Mouse (Mus musculus) hindbrain, postnatal 0 days (tissue): Measurements from ENCODE around the gene Rpl9-ps1. TPM values are rescaled to one million over a fixed set of nuclear protein-coding genes. Genes with fewer than 3 reads are reported as not detected.

Source experiments
- ATAC-seq: fragments of 200-750 bp; cut with Nextera tagmentation; 2 replicates; pipeline ENCODE4 v1.8.0; 2017; ENCODE audit warnings: mild to moderate bottlenecking, moderate TSS enrichment, moderate library complexity
- DNase-seq: peaks from one replicate; pipeline ENCODE4 v3.0.0-alpha.2; 2015; ENCODE audit warnings: low spot score
- H3K27ac ChIP-seq: fragments of 300-500 bp; sonication (generic); 2 replicates; pipeline ENCODE4 v1.5.1; 2014; ENCODE audit warnings: mild to moderate bottlenecking
- H3K27me3 ChIP-seq: fragments of 300-500 bp; sonication (generic); 2 replicates; pipeline ENCODE4 v1.6.1; 2014; ENCODE audit warnings: low read length, mixed read lengths; ENCODE audit not compliant: insufficient read depth
- H3K36me3 ChIP-seq: fragments of 300-500 bp; sonication (generic); 2 replicates; pipeline ENCODE4 v1.6.1; 2014; ENCODE audit warnings: low read length, mixed read lengths; ENCODE audit not compliant: insufficient read depth
- H3K4me1 ChIP-seq: fragments of 300-500 bp; sonication (generic); 2 replicates; pipeline ENCODE4 v1.6.1; 2014; ENCODE audit warnings: antibody characterized with exemption, low read length, mixed read lengths; ENCODE audit not compliant: insufficient read depth
- H3K4me2 ChIP-seq: fragments of 300-500 bp; sonication (generic); 2 replicates; pipeline ENCODE4 v1.6.1; 2014; ENCODE audit warnings: low read depth, mild to moderate bottlenecking, low read length, moderate library complexity, mixed read lengths
- H3K4me3 ChIP-seq: fragments of 300-500 bp; sonication (generic); 2 replicates; pipeline ENCODE4 v1.5.1; 2014; ENCODE audit warnings: low read length
- H3K9ac ChIP-seq: fragments of 300-500 bp; sonication (generic); replicated peaks from 2 replicates; pipeline ENCODE4 v1.6.1; 2014; ENCODE audit warnings: mild to moderate bottlenecking, low read length, moderate library complexity, mixed read lengths
- H3K9me3 ChIP-seq: fragments of 300-500 bp; sonication (generic); 2 replicates; pipeline ENCODE4 v1.6.1; 2016; ENCODE audit warnings: low read length, mixed read lengths
- CTCF ChIP-seq: IDR thresholded peaks from 2 replicates; pipeline ENCODE4 v1.5.1; 2016; ENCODE audit warnings: antibody characterized with exemption, control low read depth, low read depth
- WGBS: fragments of 180-500 bp; shearing (Covaris S2); extraction: QIAGEN DNeasy Blood & Tissue Kit; methylation state at CpG from one replicate; pipeline ENCODE4 v1.1.7; 2014; 5-methylcytosine and 5-hydroxymethylcytosine counted together
- polyA plus RNA-seq: library from polyadenylated mRNA; unstranded; fragments of >200 nt; fragmentation: Nextera tagmentation; extraction: Ambion mirVana; gene quantifications from 2 replicates; pipeline ENCODE4 v1.2.1, GENCODE M21; 2015
- total RNA-seq: library from RNA; depleted of rRNA; stranded (reverse); fragments of >200 nt; gene quantifications from 2 replicates; pipeline ENCODE4 v1.2.3, GENCODE M21; 2014; rRNA removed

Rpl9-ps1 gene
- total RNA-seq (not detected in 2 replicates), polyA plus RNA-seq (not detected in 2 replicates)

DNA sequence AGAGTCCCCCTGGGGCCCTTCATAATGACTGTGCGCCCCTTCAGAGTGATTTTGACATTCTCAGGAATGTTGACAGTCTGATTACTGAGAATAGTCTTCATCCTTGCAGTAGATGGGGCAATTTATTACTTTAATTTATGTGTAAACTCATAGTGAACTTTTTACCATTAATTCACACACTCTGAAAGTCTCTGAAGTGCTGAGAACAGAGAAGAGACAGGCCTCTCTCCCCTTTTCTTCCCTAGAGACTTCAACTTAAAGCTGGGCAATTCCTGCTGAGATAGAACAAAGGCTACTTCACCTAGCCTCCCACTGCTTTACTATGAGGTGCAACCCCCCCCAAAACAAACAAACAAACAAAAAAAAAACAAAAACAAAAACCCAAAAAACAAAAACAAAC is at the start of gene Rpl9-ps1:
Rpl9-ps1 (minus strand) TSS at position 101 of the 400 bp plus-strand sequence.
- WGBS, result 84% methylated on average over 1 of the region's 1 CpGs

DNA sequence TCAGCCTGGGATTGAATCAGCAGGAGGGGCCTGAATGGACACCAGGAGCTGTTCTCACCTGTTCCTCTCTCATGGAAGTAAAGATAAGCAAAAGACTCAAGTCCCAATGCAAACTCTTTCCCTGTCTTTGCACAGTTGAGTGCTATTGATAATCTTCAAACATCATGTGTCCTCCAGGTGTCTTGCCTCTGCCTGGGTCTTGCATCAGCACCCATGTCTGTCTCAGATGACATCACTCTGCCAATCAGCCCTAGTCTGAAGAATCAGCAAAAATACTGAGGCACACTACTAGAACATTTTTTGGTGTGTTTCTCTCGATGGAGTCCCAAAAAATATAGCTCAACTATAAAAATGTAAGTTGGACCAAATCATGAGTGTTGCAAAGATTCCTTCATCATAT is 46.6 kb upstream of the Rpl9-ps1 start:
- ATAC-seq (no peak), DNase-seq (no peak)
- H3K27me3 ChIP-seq, result no peaks in the 10 kb centered on the region
- no peak overlapping the region for H3K4me3 ChIP-seq
- TF ChIP-seq CTCF, result no peak
- H3K9ac ChIP-seq, result no peak overlapping the region
- no peaks in the 10 kb centered on the region for H3K36me3 ChIP-seq
- no peak overlapping the region for H3K27ac ChIP-seq
- H3K9me3 ChIP-seq, result no peaks in the 10 kb centered on the region
- 69% methylated on average over 1 of the region's 1 CpGs for WGBS
- no peaks in the 10 kb centered on the region for H3K4me1 ChIP-seq
- H3K4me2 ChIP-seq, result no peak overlapping the region

More for the DNA sequence above, at the start of gene Rpl9-ps1:
- no peak for DNase-seq
- TF ChIP-seq CTCF, result no peak
- no peak for ATAC-seq
- no peak within 1 kb of the TSS for H3K9ac ChIP-seq
- H3K36me3 ChIP-seq, result no peaks in the 10 kb centered on the region
- no peak within 1 kb of the TSS for H3K27ac ChIP-seq
- no peaks in the 10 kb centered on the region for H3K9me3 ChIP-seq
- no peak within 1 kb of the TSS for H3K4me2 ChIP-seq
- no peaks in the 10 kb centered on the region for H3K27me3 ChIP-seq
- H3K4me1 ChIP-seq, result no peaks in the 10 kb centered on the region
- H3K4me3 ChIP-seq, result no peak within 1 kb of the TSS

DNA sequence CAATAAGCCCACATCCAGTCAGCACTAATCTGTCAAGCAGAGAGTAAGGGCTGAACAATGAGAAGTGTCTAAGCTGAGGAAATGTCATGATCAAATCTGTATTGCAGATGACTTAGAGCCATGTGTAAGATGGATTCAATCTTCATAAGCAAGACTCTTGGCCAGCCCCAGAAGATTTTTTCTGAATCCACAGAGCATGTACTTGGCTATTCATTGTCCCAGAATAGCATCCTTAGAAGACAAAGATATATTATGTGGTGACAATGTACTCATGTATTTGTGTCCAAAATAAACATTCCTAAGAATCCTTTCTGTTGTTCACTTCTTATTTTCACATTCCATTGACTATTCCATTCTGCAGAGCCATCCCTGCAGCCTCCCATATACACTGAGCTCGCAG is 44.5 kb upstream of the Rpl9-ps1 start:
- Histone ChIP-seq H3K27me3 (no peaks in the 10 kb centered on the region), H3K9me3 (no peaks in the 10 kb centered on the region), H3K4me3 (no peak overlapping the region), H3K36me3 (no peaks in the 10 kb centered on the region), H3K27ac (no peak overlapping the region), H3K9ac (no peak overlapping the region), H3K4me1 (no peaks in the 10 kb centered on the region), H3K4me2 (no peak overlapping the region)
- no peak for TF ChIP-seq CTCF
- ATAC-seq (no peak), DNase-seq (no peak)
- 80% methylated on average over 1 of the region's 1 CpGs for whole genome bisulfite sequencing

DNA sequence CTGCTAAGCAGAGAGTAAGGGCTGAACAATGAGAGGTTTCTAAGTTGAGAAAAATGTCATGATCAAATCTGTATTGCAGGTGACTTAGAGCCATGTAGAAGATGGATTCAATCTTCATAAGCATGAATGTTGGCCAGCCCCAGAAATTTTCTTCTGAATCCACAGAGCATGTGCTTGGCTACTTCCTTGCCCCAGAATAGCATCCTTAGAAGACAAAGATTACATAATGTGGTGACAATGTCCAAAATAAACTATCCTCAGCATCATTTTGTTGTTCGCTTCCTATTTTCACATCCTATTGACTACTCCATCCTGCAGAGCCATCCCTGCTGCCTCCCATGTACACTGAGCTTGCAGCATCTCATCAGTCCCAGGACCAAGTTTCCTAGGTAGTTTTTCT is 30.2 kb upstream of the Rpl9-ps1 start:
- Histone ChIP-seq H3K4me1 (no peaks in the 10 kb centered on the region), H3K4me3 (no peak overlapping the region), H3K27me3 (no peaks in the 10 kb centered on the region), H3K9me3 (no peaks in the 10 kb centered on the region), H3K4me2 (no peak overlapping the region), H3K36me3 (no peaks in the 10 kb centered on the region), H3K9ac (no peak overlapping the region), H3K27ac (no peak overlapping the region)
- DNase-seq (no peak), ATAC-seq (no peak)
- 86% methylated on average over 1 of the region's 1 CpGs for WGBS
- TF ChIP-seq CTCF, result no peak

DNA sequence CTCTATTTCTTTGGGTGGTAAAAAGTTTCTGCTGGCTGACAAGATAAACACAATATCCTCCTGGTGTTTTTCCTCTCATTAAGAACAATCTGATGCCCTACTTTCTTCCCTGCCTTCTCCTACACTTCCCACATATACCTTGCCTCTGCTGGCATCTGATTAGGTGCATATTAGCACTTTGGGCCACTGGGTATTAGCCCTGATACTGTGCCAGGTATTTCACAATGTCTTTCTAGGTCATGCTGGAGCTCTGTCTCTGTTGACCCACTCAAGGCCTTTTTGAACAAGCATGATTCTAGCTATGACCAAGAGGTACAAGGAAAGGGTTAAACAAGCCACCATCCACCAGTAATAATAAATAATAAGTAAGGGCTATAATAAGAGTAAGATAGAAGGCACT is 26.3 kb upstream of the Rpl9-ps1 start:
- no peaks in the 10 kb centered on the region for H3K9me3 ChIP-seq
- H3K4me1 ChIP-seq, result no peaks in the 10 kb centered on the region
- DNase-seq, result no peak
- no peak overlapping the region for H3K9ac ChIP-seq
- no peaks in the 10 kb centered on the region for H3K27me3 ChIP-seq
- H3K36me3 ChIP-seq, result no peaks in the 10 kb centered on the region
- ATAC-seq, result no peak
- H3K27ac ChIP-seq, result no peak overlapping the region
- H3K4me3 ChIP-seq, result no peak overlapping the region
- no peak for TF ChIP-seq CTCF
- H3K4me2 ChIP-seq, result no peak overlapping the region

DNA sequence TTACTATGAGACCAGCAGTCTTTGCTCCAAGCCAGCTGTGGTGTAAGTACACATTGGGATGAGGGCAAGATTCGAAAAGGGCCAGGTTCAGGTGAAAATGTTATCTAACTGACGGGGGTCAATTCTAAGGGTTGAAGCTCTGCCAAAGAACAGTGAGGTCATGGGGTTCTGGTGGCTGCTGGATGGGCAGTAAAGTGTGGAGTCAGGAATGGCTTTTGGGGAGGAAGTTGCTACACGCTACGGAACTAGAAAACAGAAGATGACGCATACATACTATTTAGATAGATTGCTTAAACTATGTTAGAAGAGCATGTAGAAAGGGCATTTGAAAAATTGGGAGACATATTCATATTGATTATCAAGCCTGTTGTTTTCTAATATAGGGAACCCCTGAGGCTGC is 18.1 kb upstream of the Rpl9-ps1 start:
- H3K36me3 ChIP-seq, result no peaks in the 10 kb centered on the region
- 82% methylated on average over 5 of the region's 5 CpGs for WGBS
- no peak overlapping the region for H3K27ac ChIP-seq
- H3K4me3 ChIP-seq, result no peak overlapping the region
- H3K4me1 ChIP-seq, result no peaks in the 10 kb centered on the region
- H3K9ac ChIP-seq, result no peak overlapping the region
- DNase-seq (no peak), ATAC-seq (no peak)
- H3K4me2 ChIP-seq, result no peak overlapping the region
- no peaks in the 10 kb centered on the region for H3K9me3 ChIP-seq
- H3K27me3 ChIP-seq, result no peaks in the 10 kb centered on the region
- no peak for TF ChIP-seq CTCF

DNA sequence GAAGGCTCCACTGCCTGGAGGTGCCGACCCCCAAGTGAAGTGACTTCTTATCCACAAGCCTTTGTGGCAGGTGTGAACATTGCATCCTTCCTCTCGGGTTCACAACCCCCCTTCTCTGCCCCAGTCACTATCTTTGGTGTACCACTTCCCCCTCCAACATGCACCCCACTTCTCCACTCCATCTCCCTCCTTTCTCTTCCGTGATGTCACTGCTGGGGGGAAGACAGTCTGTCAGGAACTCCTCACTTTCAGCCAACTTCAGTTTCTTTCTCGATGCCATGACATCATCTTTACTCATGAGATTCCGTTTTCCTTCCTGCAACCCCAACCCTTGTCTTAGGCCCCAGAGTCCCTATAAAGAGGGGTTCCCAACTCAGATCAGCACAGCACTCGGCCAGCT is 16.8 kb upstream of the Rpl9-ps1 start, which contains the start of gene Ccl4:
Ccl4 (plus strand) TSS at position 381 of the 400 bp plus-strand sequence.
- Histone ChIP-seq H3K27me3 (no peaks in the 10 kb centered on the region), H3K27ac (no peak within 1 kb of the TSS), H3K4me3 (no peak within 1 kb of the TSS), H3K4me2 (no peak within 1 kb of the TSS), H3K9me3 (no peaks in the 10 kb centered on the region), H3K4me1 (no peaks in the 10 kb centered on the region), H3K9ac (no peak within 1 kb of the TSS), H3K36me3 (no peaks in the 10 kb centered on the region)
- 85% methylated on average over 6 of the region's 6 CpGs for WGBS
- ATAC-seq (no peak), DNase-seq (no peak)
- TF ChIP-seq CTCF, result no peak
